Mouse (Mus musculus) ES-E14 (cell line): ENCODE measurements at regions not wholly inside any gene's neighbourhood (a gene's known extent, or its start where the extent isn't known, plus 50 kb on each side); places are given as distances from the start of the nearest gene placed in this dataset.

ENCODE experiments used
- DNase-seq: peaks from one replicate; pipeline ENCODE4 v3.0.0-alpha.2; 2013; ENCODE audit warnings: low read depth, low spot score
- H3K27ac ChIP-seq: 2 replicates; pipeline ENCODE4 v1.5.1; 2012; ENCODE audit warnings: low read depth, mild to moderate bottlenecking, low read length, moderate library complexity, mixed read lengths; ENCODE audit not compliant: poor library complexity, insufficient read depth, severe bottlenecking
- H3K36me3 ChIP-seq: 2 replicates; pipeline ENCODE4 v1.6.1; 2012; ENCODE audit warnings: mild to moderate bottlenecking, low read length, moderate library complexity, mixed read lengths; ENCODE audit not compliant: control insufficient read depth, poor library complexity, insufficient read depth, severe bottlenecking
- H3K4me1 ChIP-seq, 2 experiments: fragments of 150-350 bp in 1 of 2; sonication (generic) in 1 of 2; 2 replicates each; pipeline ENCODE4 v1.6.1; 2012; ENCODE audit warnings: low read length in 2 of 2, mild to moderate bottlenecking in 1 of 2, mixed read lengths in 1 of 2; ENCODE audit not compliant: control insufficient read depth in 2 of 2, insufficient read depth in 2 of 2, poor library complexity in 1 of 2
- H3K4me3 ChIP-seq, 2 experiments: fragments of 150-350 bp in 1 of 2; sonication (generic) in 1 of 2; 2 replicates each; pipeline ENCODE4 v1.5.1; 2012; ENCODE audit warnings: low read length in 2 of 2, low read depth in 1 of 2, mild to moderate bottlenecking in 1 of 2, mixed read lengths in 1 of 2; ENCODE audit not compliant: insufficient read depth in 1 of 2, poor library complexity in 1 of 2, severe bottlenecking in 1 of 2
- H3K9ac ChIP-seq: 2 replicates; pipeline ENCODE4 v1.6.1; 2012; ENCODE audit warnings: low read depth, mild to moderate bottlenecking, low read length, mixed read lengths; ENCODE audit not compliant: poor library complexity, insufficient read depth, severe bottlenecking
- H3K9me3 ChIP-seq: fragments of 150-350 bp; sonication (generic); 2 replicates; pipeline ENCODE4 v1.6.1; 2012; ENCODE audit warnings: low read depth, mild to moderate bottlenecking, low read length; ENCODE audit not compliant: control insufficient read depth, insufficient read depth
- CHD2 ChIP-seq: IDR thresholded peaks from 2 replicates; pipeline ENCODE4 v1.6.1; 2014; ENCODE audit warnings: mild to moderate bottlenecking, low read depth, low read length, inconsistent platforms
- HCFC1 ChIP-seq: IDR thresholded peaks from 2 replicates; pipeline ENCODE4 v1.6.1; 2012; ENCODE audit warnings: low read length, inconsistent platforms, borderline replicate concordance; ENCODE audit not compliant: insufficient read depth
- MAFK ChIP-seq: IDR thresholded peaks from 2 replicates; pipeline ENCODE4 v1.6.1; 2014; ENCODE audit warnings: mild to moderate bottlenecking, low read depth, low read length, inconsistent platforms; ENCODE audit not compliant: insufficient read depth
- ZC3H11A ChIP-seq: IDR thresholded peaks from 2 replicates; pipeline ENCODE4 v1.6.1; 2012; ENCODE audit warnings: low read depth, mild to moderate bottlenecking, inconsistent platforms, low read length, borderline replicate concordance
- ZNF384 ChIP-seq: IDR thresholded peaks from 2 replicates; pipeline ENCODE4 v1.6.1; 2012; ENCODE audit warnings: low read depth, low read length, inconsistent platforms
- in situ Hi-C, 2 experiments: fragments of 600-800 bp; cut with MboI; formaldehyde crosslinking; loops; one replicate each; pipeline ENCODE4 v1.15.1; 2025; ENCODE audit warnings: low sequenced_read_pairs in 2 of 2, inconsistent platforms in 1 of 2; ENCODE audit not compliant: unreplicated experiment in 2 of 2

DNA sequence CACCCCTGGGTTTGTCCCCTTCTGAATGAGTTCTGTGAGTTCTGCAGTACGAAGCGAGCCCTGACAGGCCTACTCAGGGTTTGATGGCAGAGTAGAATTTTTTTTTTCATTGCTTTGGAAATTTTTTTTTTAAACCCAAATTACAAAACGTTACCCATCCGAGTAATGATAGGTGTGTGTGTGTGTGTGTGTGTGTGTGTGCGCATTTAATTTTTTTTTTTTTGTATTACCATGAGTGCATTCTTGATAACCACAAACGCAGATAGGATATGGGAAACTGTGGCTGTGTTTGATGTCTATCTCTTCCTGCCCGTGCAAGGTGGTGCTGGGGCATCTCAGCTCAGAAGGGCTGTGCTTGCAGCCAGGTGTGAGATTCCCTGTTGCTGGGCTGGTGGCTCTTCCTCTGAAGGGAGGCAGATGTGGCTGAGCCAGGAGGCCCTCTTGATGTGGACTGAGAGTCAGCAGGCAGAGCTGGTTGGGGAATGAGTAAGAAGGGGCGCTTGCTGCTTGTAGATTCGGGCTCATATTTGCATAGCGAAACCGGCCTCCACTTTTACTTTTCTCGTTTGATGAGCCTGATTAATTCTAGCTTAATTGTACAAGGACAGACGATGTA lies 160.7 kb upstream of the Ubr2 start:
- in situ Hi-C loops = no loop called here
- no peak for TF ChIP-seq CHD2
- no peak for TF ChIP-seq HCFC1
- no peak for TF ChIP-seq ZC3H11A
- no peak for TF ChIP-seq ZNF384
- no peak for TF ChIP-seq MAFK
- no peak for DNase-seq
- Histone ChIP-seq H3K27ac (no peak overlapping the region), H3K4me1 (peaks cover 0 to 12% of the 10 kb centered on the region in 2 experiments; a peak in 2 of 4 replicates), H3K9ac (no peak overlapping the region), H3K36me3 (peaks cover 4% of the 10 kb centered on the region; the same call in 1 of the 2 replicates), H3K9me3 (no peaks in the 10 kb centered on the region), H3K4me3 (no peak overlapping the region)

DNA sequence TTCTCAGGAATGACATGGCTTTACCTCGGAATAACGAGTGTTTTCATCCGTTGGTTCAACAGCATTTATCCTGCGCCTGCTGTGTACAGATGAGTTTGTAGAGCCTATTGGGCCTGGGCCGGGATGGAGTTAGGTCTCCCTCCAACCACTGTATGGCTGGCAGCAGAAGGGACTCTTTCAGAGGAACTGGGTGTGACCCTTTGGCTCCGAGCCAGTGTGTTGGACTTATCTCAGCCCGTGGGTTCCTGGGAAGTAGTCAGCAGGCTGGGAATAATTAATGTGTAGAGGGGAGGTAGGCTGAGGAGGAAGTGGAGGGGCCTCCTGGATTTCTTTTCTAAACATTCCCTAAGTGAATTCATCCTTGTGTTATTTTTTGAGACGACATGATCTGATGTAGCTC lies 157.7 kb upstream of the Ubr2 start:
- in situ Hi-C loops = no loop called here
- no peak for TF ChIP-seq ZC3H11A
- DNase-seq = no peak
- peaks cover 4% of the 10 kb centered on the region; the same call in 1 of the 2 replicates for H3K36me3 ChIP-seq
- H3K27ac ChIP-seq = no peak overlapping the region
- H3K9me3 ChIP-seq = no peaks in the 10 kb centered on the region
- peaks cover 0 to 17% of the 10 kb centered on the region in 2 experiments; a peak in 2 of 4 replicates for H3K4me1 ChIP-seq
- no peak overlapping the region for H3K4me3 ChIP-seq
- H3K9ac ChIP-seq = no peak overlapping the region

DNA sequence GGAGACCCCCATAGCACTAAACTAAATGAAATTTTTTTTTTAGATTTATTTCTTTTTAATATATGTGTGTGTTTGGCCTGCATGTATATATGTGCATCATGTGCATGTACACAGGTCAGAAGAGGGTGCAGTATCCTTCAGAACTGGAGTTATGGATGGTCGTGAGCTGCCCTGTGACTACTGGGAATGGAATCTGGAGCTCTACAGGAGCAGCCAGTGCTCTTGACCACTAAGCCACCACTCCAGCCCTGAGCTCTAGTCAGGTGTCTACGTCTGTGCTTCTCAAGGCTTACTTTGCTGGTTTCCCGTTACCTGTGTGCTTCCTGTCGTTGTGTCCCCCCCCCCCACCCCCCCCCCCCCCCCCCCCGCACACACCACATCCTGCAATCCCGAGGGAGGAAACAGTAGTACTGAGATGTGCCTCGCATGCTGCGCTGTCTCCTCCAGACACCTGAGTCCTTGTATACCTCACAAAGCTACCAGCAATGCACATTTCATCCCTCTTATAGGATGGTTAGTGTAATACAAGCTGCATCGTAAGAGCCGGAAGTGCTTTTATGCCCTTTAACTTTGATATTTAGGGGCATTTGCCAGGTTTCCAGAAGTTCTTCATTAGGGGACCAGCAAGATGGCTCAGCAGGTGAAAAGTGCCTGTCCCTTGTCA lies 153.5 kb upstream of the Ubr2 start:
- H3K9ac ChIP-seq = no peak overlapping the region
- DNase-seq = no peak
- peaks cover 0 to 14% of the 10 kb centered on the region in 2 experiments; a peak in 2 of 4 replicates for H3K4me1 ChIP-seq
- H3K9me3 ChIP-seq = no peaks in the 10 kb centered on the region
- H3K36me3 ChIP-seq = peaks cover 3% of the 10 kb centered on the region; the same call in 1 of the 2 replicates
- H3K4me3 ChIP-seq = no peak overlapping the region
- TF ChIP-seq ZNF384 (no peak), CHD2 (no peak), HCFC1 (no peak), MAFK (no peak), ZC3H11A (no peak)
- H3K27ac ChIP-seq = no peak overlapping the region
- in situ Hi-C loops = no loop called here

DNA sequence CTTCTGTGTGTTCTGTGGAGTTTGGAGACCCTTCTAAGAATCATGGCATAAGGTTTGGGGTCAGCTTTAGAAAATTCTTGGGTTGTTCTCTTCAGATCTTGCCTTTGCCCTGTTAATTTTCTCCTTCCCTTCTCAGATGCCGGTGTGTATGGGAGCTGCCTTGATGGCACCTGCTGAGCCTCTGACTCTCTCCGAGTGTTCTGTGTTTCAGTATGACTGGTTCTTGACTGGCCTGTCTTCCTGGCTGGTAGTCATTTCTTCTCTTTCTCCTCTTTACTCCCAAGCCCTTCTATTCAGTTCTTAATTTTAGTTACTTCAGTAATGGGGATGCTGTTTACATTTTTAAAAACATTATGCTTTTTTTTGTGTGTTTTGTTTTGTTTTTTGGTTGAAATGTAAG lies 152.1 kb upstream of the Ubr2 start:
- TF ChIP-seq CHD2 (no peak), HCFC1 (no peak), ZNF384 (no peak), MAFK (no peak), ZC3H11A (no peak)
- no peak for DNase-seq
- Histone ChIP-seq H3K4me3 (no peak overlapping the region), H3K9me3 (no peaks in the 10 kb centered on the region), H3K4me1 (peaks cover 0 to 11% of the 10 kb centered on the region in 2 experiments; a peak in 2 of 4 replicates), H3K9ac (no peak overlapping the region), H3K27ac (no peak overlapping the region), H3K36me3 (no peaks in the 10 kb centered on the region; the same call in 1 of the 2 replicates)
- in situ Hi-C loops = no loop called here

DNA sequence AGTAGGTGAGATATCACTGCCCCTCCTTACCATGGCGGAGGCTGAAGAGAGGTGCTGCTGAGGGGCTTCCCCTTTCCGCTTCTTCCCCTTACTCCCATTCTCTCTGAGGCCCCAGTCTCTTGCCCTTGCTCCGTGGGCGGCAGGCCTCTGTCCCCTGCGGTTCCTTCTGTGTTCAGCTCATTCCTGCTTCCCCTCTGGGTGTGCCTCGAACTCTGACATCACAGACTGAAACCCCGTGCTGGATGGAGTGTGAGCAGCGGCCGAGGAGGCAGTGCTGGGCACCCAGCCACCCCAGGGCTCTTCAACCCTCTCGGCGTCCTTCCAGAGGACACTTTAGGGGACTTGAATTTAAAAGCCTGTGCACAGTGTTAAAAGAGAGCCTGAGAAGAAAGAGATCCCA lies 145.9 kb upstream of the Ubr2 start:
- in situ Hi-C loops = no loop called here
- Histone ChIP-seq H3K9ac (no peak overlapping the region), H3K4me1 (peaks cover 2 to 4% of the 10 kb centered on the region in 2 experiments), H3K36me3 (no peaks in the 10 kb centered on the region), H3K27ac (no peak overlapping the region), H3K4me3 (no peak overlapping the region), H3K9me3 (no peaks in the 10 kb centered on the region)
- no peak for DNase-seq
- no peak for TF ChIP-seq CHD2
